Mouse (Mus musculus): ENCODE measurements at regions not wholly inside any gene's neighbourhood (a gene's known extent, or its start where the extent isn't known, plus 50 kb on each side); places are given as distances from the start of the nearest gene placed in this dataset.

DNA sequence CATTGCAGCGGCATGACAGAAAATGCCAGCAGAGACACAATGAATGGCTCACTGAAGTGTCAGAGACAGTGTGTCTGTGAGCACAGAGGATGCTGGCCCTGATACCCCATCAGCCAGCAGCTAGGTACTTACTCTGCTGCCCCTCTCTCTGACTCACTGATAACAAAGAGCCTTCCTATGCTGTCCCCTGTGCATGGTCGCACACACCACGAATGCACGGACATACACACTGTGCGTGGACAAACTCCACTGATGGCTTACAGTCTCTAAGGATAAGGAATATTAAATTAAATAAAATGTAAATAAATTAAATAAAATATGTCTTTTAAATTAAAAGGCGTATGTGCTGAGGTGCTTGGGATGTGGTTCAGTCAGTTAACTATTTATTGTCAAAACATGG is 438.2 kb downstream of the Rwdd3 start:
- 82% methylated on average over 6 of the region's 6 CpGs for WGBS (ENCODE audit: insufficient replicate concordance)
- H3K27me3 ChIP-seq: no peaks in the 10 kb centered on the region
- no peak overlapping the region for H3K4me2 ChIP-seq
- H3K36me3 ChIP-seq (replicated peaks): no peaks in the 10 kb centered on the region
- no peaks in the 10 kb centered on the region for H3K4me1 ChIP-seq (replicated peaks)
- H3K4me3 ChIP-seq (replicated peaks): no peak overlapping the region
- H3K27ac ChIP-seq (replicated peaks): no peak overlapping the region
- ATAC-seq (ENCODE audit: insufficient read depth): no peak
- H3K9me3 ChIP-seq (replicated peaks): no peaks in the 10 kb centered on the region
- no peak overlapping the region for H3K9ac ChIP-seq

DNA sequence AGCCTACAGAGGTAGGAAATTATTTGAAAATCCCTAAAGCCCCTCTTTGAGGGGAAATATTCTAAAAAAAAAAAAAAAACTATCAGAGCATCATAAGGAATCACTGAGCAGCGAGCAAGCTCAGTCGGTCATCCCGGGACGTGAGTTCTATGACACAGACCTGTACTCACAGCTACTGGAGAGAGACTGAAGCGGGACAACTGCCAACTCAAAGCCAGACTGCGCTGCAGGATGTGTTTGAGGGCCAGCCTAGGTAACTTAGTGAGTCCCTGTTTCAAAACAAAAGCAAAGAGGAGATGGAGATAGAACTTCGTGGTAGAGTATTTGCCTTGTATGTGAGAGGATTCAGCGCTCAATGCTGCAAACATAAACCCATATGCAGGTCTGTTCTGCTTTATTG is 439.1 kb downstream of the Rwdd3 start:
- no peak overlapping the region for H3K4me2 ChIP-seq
- no peak overlapping the region for H3K9ac ChIP-seq
- H3K4me1 ChIP-seq (replicated peaks): no peaks in the 10 kb centered on the region
- no peaks in the 10 kb centered on the region for H3K9me3 ChIP-seq (replicated peaks)
- no peaks in the 10 kb centered on the region for H3K36me3 ChIP-seq (replicated peaks)
- H3K27me3 ChIP-seq: no peaks in the 10 kb centered on the region
- ATAC-seq (ENCODE audit: insufficient read depth): no peak
- 68% methylated on average over 8 of the region's 8 CpGs for whole genome bisulfite sequencing (ENCODE audit: insufficient replicate concordance)
- H3K4me3 ChIP-seq (replicated peaks): no peak overlapping the region
- H3K27ac ChIP-seq (replicated peaks): no peak overlapping the region

DNA sequence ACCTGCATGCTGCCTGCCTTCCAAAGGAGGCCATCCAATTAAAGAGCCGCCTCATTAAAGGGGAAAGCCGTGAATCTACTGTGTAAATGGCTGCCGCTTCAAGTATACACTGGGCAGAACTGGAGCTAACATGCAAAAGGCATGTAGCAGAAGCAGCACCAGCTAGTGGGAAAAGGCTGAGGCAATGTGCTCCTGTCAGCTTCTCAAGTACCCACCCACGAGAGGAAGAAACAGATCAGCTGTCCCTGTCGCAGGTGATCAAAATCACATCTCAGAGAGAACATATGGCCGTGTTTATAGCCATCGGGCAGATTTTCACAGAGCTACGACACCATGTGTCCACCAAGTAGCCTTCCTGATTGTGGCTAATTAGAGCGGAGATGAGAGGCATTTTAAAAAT is 440.2 kb downstream of the Rwdd3 start:
- Histone ChIP-seq H3K4me1 (replicated peaks) (no peaks in the 10 kb centered on the region), H3K36me3 (replicated peaks) (no peaks in the 10 kb centered on the region), H3K4me2 (no peak overlapping the region), H3K9me3 (replicated peaks) (no peaks in the 10 kb centered on the region), H3K27ac (replicated peaks) (no peak overlapping the region), H3K27me3 (no peaks in the 10 kb centered on the region), H3K9ac (no peak overlapping the region), H3K4me3 (replicated peaks) (no peak overlapping the region)
- ATAC-seq (ENCODE audit: insufficient read depth): no peak
- WGBS (ENCODE audit: insufficient replicate concordance): 66% methylated on average over 9 of the region's 9 CpGs

DNA sequence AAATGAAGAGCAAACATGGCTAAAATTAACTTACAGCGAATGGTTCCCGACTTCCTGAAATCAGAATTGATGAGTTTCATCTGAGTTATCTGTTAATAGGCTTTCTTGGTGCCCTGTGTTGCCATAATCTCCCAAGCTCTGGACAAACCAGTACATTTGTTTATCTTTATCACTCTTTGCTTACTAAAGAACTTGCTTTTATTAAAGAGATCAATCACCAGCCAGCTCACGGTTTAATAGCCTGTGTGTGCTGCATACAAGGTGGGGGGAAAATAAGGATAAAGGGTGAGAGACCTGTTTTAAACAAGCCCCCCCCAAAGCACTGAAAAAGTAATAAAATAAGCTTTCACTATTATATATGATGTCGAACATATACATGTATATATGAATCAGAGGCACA is 441.3 kb downstream of the Rwdd3 start:
- no peaks in the 10 kb centered on the region for H3K36me3 ChIP-seq (replicated peaks)
- 54% methylated on average over 4 of the region's 4 CpGs for WGBS (ENCODE audit: insufficient replicate concordance)
- no peak overlapping the region for H3K9ac ChIP-seq
- H3K27me3 ChIP-seq: no peaks in the 10 kb centered on the region
- ATAC-seq (ENCODE audit: insufficient read depth): no peak
- H3K27ac ChIP-seq (replicated peaks): no peak overlapping the region
- no peaks in the 10 kb centered on the region for H3K4me1 ChIP-seq (replicated peaks)
- H3K4me2 ChIP-seq: no peak overlapping the region
- H3K9me3 ChIP-seq (replicated peaks): no peaks in the 10 kb centered on the region
- no peak overlapping the region for H3K4me3 ChIP-seq (replicated peaks)

DNA sequence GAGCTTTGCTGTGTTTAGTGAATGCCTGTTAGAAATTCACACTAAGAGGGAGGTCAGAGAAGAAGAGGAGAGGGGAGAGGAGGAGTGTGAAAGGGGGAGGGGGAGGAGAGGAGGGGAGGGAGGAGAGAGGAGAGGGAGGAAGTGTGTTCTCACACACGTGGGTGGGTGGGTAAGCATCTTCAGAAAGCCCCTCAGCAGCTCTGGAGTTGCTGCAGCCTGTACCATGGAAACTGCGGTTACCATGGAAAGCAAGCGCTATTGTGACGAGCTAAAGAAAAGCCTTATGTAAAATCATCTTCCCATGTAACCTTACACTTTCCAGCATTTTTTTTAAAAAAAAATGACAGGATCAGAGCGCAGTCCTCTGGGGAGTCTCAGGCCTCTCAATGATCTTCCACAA is 441.8 kb downstream of the Rwdd3 start:
- H3K4me2 ChIP-seq: no peak overlapping the region
- H3K36me3 ChIP-seq (replicated peaks): no peaks in the 10 kb centered on the region
- WGBS (ENCODE audit: insufficient replicate concordance): 53% methylated on average over 5 of the region's 5 CpGs
- no peaks in the 10 kb centered on the region for H3K27me3 ChIP-seq
- ATAC-seq (ENCODE audit: insufficient read depth): no peak
- no peaks in the 10 kb centered on the region for H3K4me1 ChIP-seq (replicated peaks)
- H3K9ac ChIP-seq: no peak overlapping the region
- no peak overlapping the region for H3K4me3 ChIP-seq (replicated peaks)
- no peaks in the 10 kb centered on the region for H3K9me3 ChIP-seq (replicated peaks)
- H3K27ac ChIP-seq (replicated peaks): no peak overlapping the region

DNA sequence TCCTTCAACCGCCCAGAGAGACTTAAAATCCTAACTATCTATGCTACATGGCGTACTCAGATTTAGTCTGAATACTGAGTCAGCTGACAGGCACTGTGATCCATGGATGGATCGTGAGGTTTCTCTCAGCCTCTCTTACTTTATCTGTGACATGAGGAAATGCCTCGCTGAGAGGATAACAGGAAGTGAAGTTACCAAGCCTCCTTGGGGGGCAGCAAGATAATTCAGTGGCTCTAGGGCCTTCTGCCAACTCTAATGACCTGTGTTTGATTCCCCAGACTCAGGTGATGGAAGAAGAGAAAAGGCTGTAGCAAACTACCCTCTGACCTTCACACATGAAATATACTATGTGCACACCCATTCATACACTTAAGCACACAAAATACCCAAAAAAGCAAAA is 486.3 kb downstream of the Rwdd3 start:
- Histone ChIP-seq H3K27ac (replicated peaks) (no peak overlapping the region), H3K9ac (no peak overlapping the region), H3K4me1 (replicated peaks) (no peaks in the 10 kb centered on the region), H3K36me3 (replicated peaks) (no peaks in the 10 kb centered on the region), H3K4me2 (no peak overlapping the region), H3K27me3 (no peaks in the 10 kb centered on the region), H3K4me3 (replicated peaks) (no peak overlapping the region), H3K9me3 (replicated peaks) (no peaks in the 10 kb centered on the region; the same call in 1 of the 2 replicates)
- ATAC-seq (ENCODE audit: insufficient read depth): no peak
- WGBS (ENCODE audit: insufficient replicate concordance): 37% methylated on average over 4 of the region's 4 CpGs

DNA sequence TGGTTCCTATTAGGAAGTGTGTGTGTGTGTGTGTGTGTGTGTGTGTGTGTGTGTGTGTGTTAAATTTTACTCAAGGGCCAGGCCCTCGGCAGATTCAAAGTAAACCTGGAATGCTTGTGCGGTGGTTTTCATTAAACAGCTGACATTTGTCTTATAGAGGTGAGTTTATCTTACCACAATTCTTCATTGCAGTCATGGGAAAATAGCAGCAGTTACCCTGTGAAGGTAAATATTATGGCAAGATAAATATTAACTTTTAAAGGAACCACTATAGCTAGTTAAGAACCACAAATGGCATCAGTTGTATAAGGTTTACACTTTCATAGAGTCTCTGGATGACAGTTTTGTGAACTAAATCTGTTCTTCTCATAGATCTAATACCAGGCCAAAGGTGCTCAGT is 495.6 kb downstream of the Rwdd3 start:
- no peak overlapping the region for H3K9ac ChIP-seq
- 75% methylated on average over 2 of the region's 2 CpGs for WGBS (ENCODE audit: insufficient replicate concordance)
- H3K27me3 ChIP-seq: no peaks in the 10 kb centered on the region
- no peak overlapping the region for H3K4me2 ChIP-seq
- no peak for ATAC-seq (ENCODE audit: insufficient read depth)
- no peaks in the 10 kb centered on the region for H3K36me3 ChIP-seq (replicated peaks)
- H3K9me3 ChIP-seq (replicated peaks): no peaks in the 10 kb centered on the region
- no peak overlapping the region for H3K4me3 ChIP-seq (replicated peaks)
- no peaks in the 10 kb centered on the region for H3K4me1 ChIP-seq (replicated peaks)
- no peak overlapping the region for H3K27ac ChIP-seq (replicated peaks)

DNA sequence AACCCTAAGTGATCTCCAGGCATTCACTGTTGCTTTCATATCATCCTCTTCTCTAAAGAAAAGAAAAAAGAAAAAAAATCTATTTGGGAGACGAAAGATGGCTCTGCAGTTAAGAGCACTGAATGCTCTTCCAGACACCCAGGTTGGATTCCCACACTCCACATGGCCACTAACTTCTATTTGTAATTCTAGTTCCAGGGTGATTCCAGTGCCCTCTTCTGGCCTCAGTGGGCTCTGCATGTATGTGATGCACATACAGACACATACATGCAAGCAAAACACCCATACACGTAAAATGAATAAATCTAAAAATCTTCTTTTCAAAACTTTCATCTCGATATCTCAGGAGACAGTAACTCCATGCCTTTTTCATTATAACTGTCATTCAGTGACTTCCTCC is 502.8 kb downstream of the Rwdd3 start:
- WGBS (ENCODE audit: insufficient replicate concordance): 55% methylated on average over 3 of the region's 3 CpGs
- Histone ChIP-seq H3K9ac (no peak overlapping the region), H3K27ac (replicated peaks) (no peak overlapping the region), H3K4me1 (replicated peaks) (no peaks in the 10 kb centered on the region), H3K9me3 (replicated peaks) (no peaks in the 10 kb centered on the region), H3K36me3 (replicated peaks) (no peaks in the 10 kb centered on the region), H3K27me3 (no peaks in the 10 kb centered on the region), H3K4me3 (replicated peaks) (no peak overlapping the region), H3K4me2 (no peak overlapping the region)
- ATAC-seq (ENCODE audit: insufficient read depth): no peak

DNA sequence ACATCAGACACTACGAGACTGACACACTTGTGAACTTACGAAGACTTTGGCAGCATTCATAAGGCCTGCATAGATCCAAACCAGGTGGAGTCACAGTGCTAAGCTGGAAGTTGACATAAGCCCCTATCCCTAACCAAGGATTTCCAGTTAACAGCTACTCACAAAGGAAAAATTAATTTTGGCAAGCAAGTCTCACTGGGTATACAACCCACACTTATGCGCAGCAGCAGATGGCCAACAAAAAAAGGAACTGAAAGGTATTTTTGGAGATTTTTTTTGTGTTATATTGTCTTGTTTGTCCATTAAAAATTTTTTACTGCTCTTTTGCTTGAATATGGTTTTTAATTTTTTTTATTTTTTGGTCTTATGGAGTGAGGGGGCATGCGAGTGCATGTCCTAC is 509.0 kb downstream of the Rwdd3 start:
- no peaks in the 10 kb centered on the region for H3K9me3 ChIP-seq (replicated peaks)
- H3K9ac ChIP-seq: no peak overlapping the region
- H3K27me3 ChIP-seq: no peaks in the 10 kb centered on the region
- no peak overlapping the region for H3K4me2 ChIP-seq
- no peaks in the 10 kb centered on the region for H3K4me1 ChIP-seq (replicated peaks)
- H3K36me3 ChIP-seq (replicated peaks): no peaks in the 10 kb centered on the region
- no peak for ATAC-seq (ENCODE audit: insufficient read depth)
- 73% methylated on average over 4 of the region's 4 CpGs for WGBS (ENCODE audit: insufficient replicate concordance)
- H3K4me3 ChIP-seq (replicated peaks): no peak overlapping the region
- H3K27ac ChIP-seq (replicated peaks): no peak overlapping the region

DNA sequence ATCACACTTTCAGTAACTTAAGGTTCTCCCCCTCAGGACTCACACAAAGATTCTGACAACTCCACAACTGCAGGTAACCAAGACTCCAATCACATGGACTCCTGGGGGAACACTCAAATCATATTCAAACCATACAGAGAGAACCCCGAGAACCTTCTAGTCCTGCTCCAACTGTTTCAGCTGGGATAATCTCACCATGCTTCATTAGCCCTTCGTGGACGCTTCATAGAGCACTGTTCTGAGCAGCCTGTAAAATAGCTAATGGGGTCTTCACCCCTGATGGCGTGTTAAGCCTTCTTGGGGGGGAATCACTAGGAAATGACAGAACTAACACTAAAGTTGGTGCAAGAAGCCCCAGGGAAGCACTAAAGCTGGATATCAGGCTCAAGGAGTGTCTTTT is 510.7 kb downstream of the Rwdd3 start:
- no peak overlapping the region for H3K27ac ChIP-seq (replicated peaks)
- no peaks in the 10 kb centered on the region for H3K9me3 ChIP-seq (replicated peaks)
- no peaks in the 10 kb centered on the region for H3K36me3 ChIP-seq (replicated peaks)
- WGBS (ENCODE audit: insufficient replicate concordance): 58% methylated on average over 4 of the region's 4 CpGs
- no peaks in the 10 kb centered on the region for H3K27me3 ChIP-seq
- no peak overlapping the region for H3K4me2 ChIP-seq
- ATAC-seq (ENCODE audit: insufficient read depth): no peak
- no peaks in the 10 kb centered on the region for H3K4me1 ChIP-seq (replicated peaks)
- no peak overlapping the region for H3K4me3 ChIP-seq (replicated peaks)
- H3K9ac ChIP-seq: no peak overlapping the region

DNA sequence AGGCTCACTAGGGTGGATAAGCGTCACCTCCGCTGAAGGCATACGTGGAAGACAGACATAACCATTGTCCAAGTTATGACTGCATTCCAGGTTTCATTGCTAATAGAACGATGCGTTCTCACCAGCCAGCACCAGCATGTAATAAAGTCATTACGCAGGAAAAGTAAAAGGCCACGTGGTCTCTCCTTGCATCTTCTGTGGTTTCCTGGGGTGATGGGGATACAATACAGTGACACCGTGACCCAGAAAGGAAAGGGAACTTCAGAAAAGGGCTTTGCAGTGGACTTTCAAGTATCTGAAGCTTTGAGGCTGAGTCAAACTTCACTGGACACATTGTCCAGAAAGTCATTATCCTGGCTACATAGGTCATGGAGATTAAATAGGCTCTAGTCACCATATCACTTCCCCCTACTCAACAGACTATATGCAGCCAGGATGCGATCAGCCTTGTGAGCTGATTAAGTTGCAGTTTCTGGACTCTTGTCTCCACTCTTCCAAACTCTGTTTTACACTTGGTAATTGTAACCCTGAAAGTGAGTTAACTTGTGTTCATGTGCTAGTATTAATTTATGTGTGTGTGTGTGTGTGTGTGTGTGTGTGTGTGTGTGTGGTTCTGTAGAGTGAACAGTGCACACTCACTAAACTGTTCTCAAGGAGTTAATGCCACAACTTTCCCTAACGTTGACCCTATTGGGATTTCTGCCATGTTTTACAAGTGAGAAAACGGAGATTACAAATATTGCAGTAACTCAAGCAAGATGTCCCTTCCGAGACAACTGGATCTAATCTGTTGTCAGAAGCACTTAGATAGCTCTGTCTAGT is 522.2 kb downstream of the Rwdd3 start:
- Histone ChIP-seq H3K9me3 (replicated peaks) (no peaks in the 10 kb centered on the region), H3K27ac (replicated peaks) (no peak overlapping the region), H3K4me2 (no peak overlapping the region), H3K4me1 (replicated peaks) (no peaks in the 10 kb centered on the region), H3K9ac (no peak overlapping the region), H3K4me3 (replicated peaks) (no peak overlapping the region), H3K27me3 (no peaks in the 10 kb centered on the region), H3K36me3 (replicated peaks) (no peaks in the 10 kb centered on the region)
- 46% methylated on average over 12 of the region's 12 CpGs for WGBS (ENCODE audit: insufficient replicate concordance)
- ATAC-seq (ENCODE audit: insufficient read depth): no peak

DNA sequence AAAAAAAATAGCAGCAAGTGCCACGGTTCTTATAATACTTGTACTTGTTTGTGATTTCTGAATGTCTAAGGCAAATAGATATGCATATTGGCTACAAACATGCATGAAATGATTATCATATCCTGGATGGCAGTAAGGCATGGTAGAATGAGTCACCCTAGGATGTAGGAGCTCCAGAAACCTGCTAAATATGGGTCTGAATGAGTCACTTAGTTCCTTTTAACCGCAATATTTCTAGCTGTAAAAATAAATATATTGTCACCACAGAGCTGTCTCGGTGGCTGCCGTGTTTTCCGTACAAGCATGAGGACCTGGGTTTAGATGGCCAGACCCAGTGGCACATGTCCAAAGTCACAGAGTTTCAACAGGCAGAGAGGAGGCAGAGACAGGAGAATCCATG is 523.1 kb downstream of the Rwdd3 start:
- no peak overlapping the region for H3K9ac ChIP-seq
- no peak for ATAC-seq (ENCODE audit: insufficient read depth)

More for the DNA sequence above, 523.1 kb downstream of the Rwdd3 start:
- WGBS (ENCODE audit: insufficient replicate concordance): 60% methylated on average over 5 of the region's 5 CpGs
- Histone ChIP-seq H3K27me3 (no peaks in the 10 kb centered on the region), H3K36me3 (replicated peaks) (no peaks in the 10 kb centered on the region), H3K4me3 (replicated peaks) (no peak overlapping the region), H3K4me1 (replicated peaks) (no peaks in the 10 kb centered on the region), H3K9me3 (replicated peaks) (no peaks in the 10 kb centered on the region), H3K27ac (replicated peaks) (no peak overlapping the region), H3K4me2 (no peak overlapping the region)

All from liver, embryonic 15.5 days (tissue).